Mouse (Mus musculus): ENCODE measurements at regions not wholly inside any gene's neighbourhood (a gene's known extent, or its start where the extent isn't known, plus 50 kb on each side); places are given as distances from the start of the nearest gene placed in this dataset.

GRCm38 (mm10) chr7:136530006-136530785 is 364.2 kb upstream of the Mgmt start:
- in situ Hi-C loops (cut with MboI): no loop called here

- in situ Hi-C loops (cut with MboI): no loop called here
Observed at GRCm38 (mm10) chr7:136531301-136531700, 363.1 kb upstream of the Mgmt start.

GRCm38 (mm10) chr7:136541876-136542655 is 352.3 kb upstream of the Mgmt start:
- in situ Hi-C loops (cut with MboI): no loop called here

GRCm38 (mm10) chr7:136542896-136543295 is 351.5 kb upstream of the Mgmt start:
- in situ Hi-C loops (cut with MboI): no loop called here

GRCm38 (mm10) chr7:136547837-136548236 is 346.6 kb upstream of the Mgmt start:
- in situ Hi-C loops (cut with MboI): no loop called here

- in situ Hi-C loops (cut with MboI): no loop called here
Observed at GRCm38 (mm10) chr7:136556436-136556835, 338.0 kb upstream of the Mgmt start.

GRCm38 (mm10) chr7:136559536-136559935 is 334.9 kb upstream of the Mgmt start:
- in situ Hi-C loops (cut with MboI): no loop called here

- in situ Hi-C loops (cut with MboI): no loop called here
Observed at GRCm38 (mm10) chr7:136570911-136571310, 323.5 kb upstream of the Mgmt start.

GRCm38 (mm10) chr7:136581896-136582295 is 312.5 kb upstream of the Mgmt start:
- in situ Hi-C loops (cut with MboI): no loop called here

- in situ Hi-C loops (cut with MboI): no loop called here
Observed at GRCm38 (mm10) chr7:136584361-136584760, 310.1 kb upstream of the Mgmt start.

GRCm38 (mm10) chr7:136588491-136588890 is 305.9 kb upstream of the Mgmt start:
- in situ Hi-C loops (cut with MboI): no loop called here

GRCm38 (mm10) chr7:136590947-136591346 is 303.5 kb upstream of the Mgmt start:
- in situ Hi-C loops (cut with MboI): no loop called here

GRCm38 (mm10) chr7:136607278-136608120 is 286.9 kb upstream of the Mgmt start:
- in situ Hi-C loops (cut with MboI): no loop called here

- in situ Hi-C loops (cut with MboI): no loop called here
Observed at GRCm38 (mm10) chr7:136613496-136613895, 280.9 kb upstream of the Mgmt start.

GRCm38 (mm10) chr7:136624496-136624895 is 269.9 kb upstream of the Mgmt start:
- in situ Hi-C loops (cut with MboI): no loop called here

- in situ Hi-C loops (cut with MboI): no loop called here
Observed at GRCm38 (mm10) chr7:136631089-136631488, 263.3 kb upstream of the Mgmt start.

- in situ Hi-C loops (cut with MboI): no loop called here
Observed at GRCm38 (mm10) chr7:136640160-136640559, 254.3 kb upstream of the Mgmt start.

GRCm38 (mm10) chr7:136640771-136641170 is 253.6 kb upstream of the Mgmt start:
- in situ Hi-C loops (cut with MboI): no loop called here

GRCm38 (mm10) chr7:136649796-136650195 is 244.6 kb upstream of the Mgmt start:
- in situ Hi-C loops (cut with MboI): no loop called here

- in situ Hi-C loops (cut with MboI): no loop called here
Observed at GRCm38 (mm10) chr7:136659930-136660329, 234.5 kb upstream of the Mgmt start.

- in situ Hi-C loops (cut with MboI): no loop called here
Observed at GRCm38 (mm10) chr7:136660401-136660800, 234.0 kb upstream of the Mgmt start.

GRCm38 (mm10) chr7:136664424-136665082 is 229.9 kb upstream of the Mgmt start:
- in situ Hi-C loops (cut with MboI): no loop called here
